Mouse (Mus musculus) stomach, postnatal 0 days (tissue): ENCODE measurements around the gene Spib.

Experiments
- CTCF ChIP-seq: IDR thresholded peaks from 2 replicates; pipeline ENCODE4 v1.5.1; 2016; ENCODE audit warnings: antibody characterized with exemption, low read depth, mild to moderate bottlenecking, moderate library complexity
- EP300 ChIP-seq: optimal IDR thresholded peaks from 2 replicates; pipeline ENCODE3; 2016; ENCODE audit warnings: antibody characterized with exemption

- TF ChIP-seq CTCF (no peak), EP300 (no peak)
These were observed 17.9 kb upstream of the Spib start for GRCm38 (mm10) chr7:44549621-44550408.
